Mouse (Mus musculus) liver, embryonic 14.5 days (tissue): ENCODE measurements around the gene Atf3. TPM values are rescaled to one million over a fixed set of nuclear protein-coding genes. Genes with fewer than 3 reads are reported as not detected.

ENCODE experiments used
- ATAC-seq: fragments of 200-750 bp; cut with Nextera tagmentation; 2 replicates; pipeline ENCODE4 v1.8.0; 2017; ENCODE audit warnings: moderate number of reproducible peaks, mild to moderate bottlenecking, moderate library complexity; ENCODE audit not compliant: insufficient read depth
- DNase-seq, 3 experiments: peaks; one replicate each; pipeline ENCODE4 v3.0.0-alpha.2; 2012 to 2013; ENCODE audit warnings: low read depth in 3 of 3, low spot score in 3 of 3
- H3K27ac ChIP-seq: fragments of 300-500 bp; sonication (generic); 2 replicates; pipeline ENCODE4 v1.5.1; 2014; ENCODE audit warnings: moderate library complexity, mild to moderate bottlenecking, control low read depth, inconsistent platforms
- H3K27me3 ChIP-seq: fragments of 300-500 bp; sonication (generic); 2 replicates; pipeline ENCODE4 v1.6.1; 2014; ENCODE audit warnings: mild to moderate bottlenecking, low read length, moderate library complexity; ENCODE audit not compliant: control insufficient read depth, insufficient read depth
- H3K36me3 ChIP-seq: fragments of 300-500 bp; sonication (generic); replicated peaks from 2 replicates; pipeline ENCODE4 v1.6.1; 2014; ENCODE audit warnings: low read depth; ENCODE audit not compliant: control insufficient read depth, insufficient read depth
- H3K4me1 ChIP-seq, 2 experiments: fragments of 200-500 bp in 1 of 2; fragments of 300-500 bp in 1 of 2; sonication (generic) in 1 of 2; replicated peaks; 2 replicates each; pipeline ENCODE4 v1.6.1; 2012 to 2014; ENCODE audit warnings: antibody characterized with exemption in 1 of 2, inconsistent platforms in 1 of 2, low read length in 1 of 2; ENCODE audit not compliant: control insufficient read depth in 2 of 2, insufficient read depth in 2 of 2
- H3K4me2 ChIP-seq: fragments of 300-500 bp; sonication (generic); 2 replicates; pipeline ENCODE4 v1.6.1; 2014; ENCODE audit warnings: low read depth, mild to moderate bottlenecking, control low read depth, moderate library complexity
- H3K4me3 ChIP-seq, 2 experiments: fragments of 200-500 bp in 1 of 2; fragments of 300-500 bp in 1 of 2; sonication (generic) in 1 of 2; 2 replicates each; pipeline ENCODE4 v1.5.1; 2012 to 2014; ENCODE audit warnings: low read depth in 2 of 2, low read length in 2 of 2, mild to moderate bottlenecking in 2 of 2, control low read depth in 1 of 2, inconsistent platforms in 1 of 2, moderate library complexity in 1 of 2; ENCODE audit not compliant: insufficient read depth in 1 of 2
- H3K9ac ChIP-seq: fragments of 300-500 bp; sonication (generic); replicated peaks from 2 replicates; pipeline ENCODE4 v1.6.1; 2014; ENCODE audit warnings: mild to moderate bottlenecking, control low read depth, moderate library complexity
- H3K9me3 ChIP-seq: fragments of 300-500 bp; sonication (generic); 2 replicates; pipeline ENCODE4 v1.6.1; 2016; ENCODE audit warnings: low read length, mixed read lengths; ENCODE audit not compliant: control insufficient read depth
- CTCF ChIP-seq: IDR thresholded peaks from 2 replicates; pipeline ENCODE4 v1.5.1; 2016; ENCODE audit warnings: antibody characterized with exemption, low read depth, control low read depth
- EP300 ChIP-seq: IDR thresholded peaks from 2 replicates; pipeline ENCODE4 v1.6.1; 2016; ENCODE audit warnings: antibody characterized with exemption, low read depth
- WGBS: fragments of 180-500 bp; shearing (Covaris S2); extraction: QIAGEN DNeasy Blood & Tissue Kit; methylation state at CpG from one replicate; pipeline ENCODE4 v1.1.7; 2014; ENCODE audit not compliant: insufficient replicate concordance; 5-methylcytosine and 5-hydroxymethylcytosine counted together
- polyA plus RNA-seq, 2 experiments: library from polyadenylated mRNA; depleted of rRNA in 1 of 2; stranded (reverse) in 1 of 2; unstranded in 1 of 2; fragments of >200 nt; fragmentation: Nextera tagmentation in 1 of 2; extraction: Ambion mirVana in 1 of 2; gene quantifications; 2 replicates each; pipeline versions ENCODE4 v1.2.1 to v1.2.3; 2012 to 2014

The Atf3 gene
- polyA plus RNA-seq, 2 experiments = 0.76 to 1.3 TPM

- DNase-seq (peak in 2 of 3 experiments; percentile 41 to 56), ATAC-seq (no peak)
- Histone ChIP-seq H3K27me3 (no peaks in the 10 kb centered on the region), H3K4me3 (peak overlapping the region; percentile 59 to 73), H3K36me3 (no peaks in the 10 kb centered on the region), H3K9me3 (no peaks in the 10 kb centered on the region), H3K4me2 (peak overlapping the region; percentile 94), H3K9ac (peak overlapping the region; percentile 70), H3K27ac (no peak overlapping the region), H3K4me1 (peaks cover 0 to 9% of the 10 kb centered on the region in 2 experiments; a peak in 3 of 4 replicates)
- no peak; the same call in none of the 2 replicates for TF ChIP-seq CTCF
- no peak for TF ChIP-seq EP300
- 37% methylated on average over 9 of the region's 9 CpGs for WGBS
These were observed 7.3 kb upstream of the Atf3 start for GRCm38 (mm10) chr1:191224981-191225703.

GRCm38 (mm10) chr1:191224302-191224980 is 6.6 kb upstream of the Atf3 start:
- no peaks in the 10 kb centered on the region for H3K9me3 ChIP-seq
- H3K36me3 ChIP-seq = no peaks in the 10 kb centered on the region
- H3K4me1 ChIP-seq = peaks cover 0 to 9% of the 10 kb centered on the region in 2 experiments; a peak in 3 of 4 replicates
- peak overlapping the region; percentile 60 to 73 for H3K4me3 ChIP-seq
- H3K4me2 ChIP-seq = peak overlapping the region; percentile 94
- peak overlapping the region; percentile 52 for H3K27ac ChIP-seq
- no peaks in the 10 kb centered on the region for H3K27me3 ChIP-seq
- TF ChIP-seq CTCF = no peak
- no peak for TF ChIP-seq EP300
- peak overlapping the region; percentile 70 for H3K9ac ChIP-seq
- DNase-seq (peak; percentile 79 to 85 (median 82)), ATAC-seq (peak; percentile 88)
- under 1% methylated on average over 57 of the region's 57 CpGs for WGBS

GRCm38 (mm10) chr1:191223930-191224301 is 6.1 kb upstream of the Atf3 start:
- Histone ChIP-seq H3K9ac (peak overlapping the region; percentile 57), H3K27ac (no peak overlapping the region), H3K4me1 (peaks cover 0 to 9% of the 10 kb centered on the region in 2 experiments; a peak in 3 of 4 replicates), H3K4me2 (peak overlapping the region; percentile 94), H3K4me3 (peak overlapping the region; percentile 60 to 73), H3K36me3 (no peaks in the 10 kb centered on the region), H3K27me3 (no peaks in the 10 kb centered on the region), H3K9me3 (no peaks in the 10 kb centered on the region)
- TF ChIP-seq EP300 (no peak), CTCF (no peak)
- peak; percentile 68 for ATAC-seq
- WGBS = 57% methylated on average over 10 of the region's 10 CpGs
- no peak for DNase-seq

GRCm38 (mm10) chr1:191222031-191222430 is 4.2 kb upstream of the Atf3 start:
- H3K4me2 ChIP-seq = no peak overlapping the region
- peaks cover 0 to 9% of the 10 kb centered on the region in 2 experiments; a peak in 3 of 4 replicates for H3K4me1 ChIP-seq
- no peak overlapping the region for H3K4me3 ChIP-seq
- no peak overlapping the region for H3K9ac ChIP-seq
- H3K27ac ChIP-seq = no peak overlapping the region
- H3K27me3 ChIP-seq = peaks cover 4% of the 10 kb centered on the region
- H3K36me3 ChIP-seq = no peaks in the 10 kb centered on the region
- no peaks in the 10 kb centered on the region for H3K9me3 ChIP-seq
- TF ChIP-seq EP300 (no peak), CTCF (no peak)
- no peak for DNase-seq
- WGBS = 75% methylated on average over 4 of the region's 4 CpGs
- ATAC-seq = no peak

GRCm38 (mm10) chr1:191220588-191220987 is 2.7 kb upstream of the Atf3 start:
- Histone ChIP-seq H3K27me3 (peaks cover 15% of the 10 kb centered on the region), H3K36me3 (no peaks in the 10 kb centered on the region), H3K27ac (no peak overlapping the region), H3K9me3 (no peaks in the 10 kb centered on the region), H3K4me3 (no peak overlapping the region), H3K4me2 (no peak overlapping the region), H3K9ac (no peak overlapping the region), H3K4me1 (peaks cover 0 to 9% of the 10 kb centered on the region in 2 experiments; a peak in 3 of 4 replicates)
- 40% methylated on average over 8 of the region's 8 CpGs for WGBS
- ATAC-seq (no peak), DNase-seq (no peak)
- TF ChIP-seq EP300 (no peak), CTCF (no peak)
